Mouse (Mus musculus) E14TG2a.4 (cell line): ENCODE results near the gene Eya4.

Experiments
- CTCF ChIP-seq: conservative IDR thresholded peaks from 2 replicates; pipeline ENCODE4 v1.5.1; 2014; ENCODE audit warnings: low read length
- NANOG ChIP-seq: IDR thresholded peaks from 2 replicates; pipeline ENCODE4 v1.6.1; 2014; ENCODE audit warnings: borderline replicate concordance, low read length, mixed read lengths
- POU5F1 ChIP-seq: IDR thresholded peaks from 2 replicates; pipeline ENCODE4 v1.6.1; 2014; ENCODE audit warnings: low read length, borderline replicate concordance

DNA sequence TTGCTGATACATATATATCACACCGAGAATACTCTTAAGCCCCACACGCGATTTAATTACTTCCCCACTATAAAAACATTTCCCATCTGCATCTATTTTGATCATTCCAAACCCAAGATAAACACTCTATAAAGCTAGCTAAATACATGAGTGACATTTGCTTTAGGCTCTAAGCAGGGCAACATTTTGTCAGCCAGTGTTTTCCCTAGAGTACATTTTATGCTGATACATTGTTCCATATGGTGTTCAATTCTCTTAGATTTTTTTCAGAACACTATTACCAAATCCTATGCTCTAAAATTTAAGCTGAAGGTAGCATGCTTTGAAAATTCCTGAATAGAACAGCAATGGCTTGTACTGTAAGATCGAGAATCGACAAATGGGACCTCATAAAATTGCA lies 127.2 kb downstream of the Eya4 start:
- TF ChIP-seq POU5F1 (no peak), CTCF (no peak), NANOG (no peak)
